Mouse (Mus musculus): ENCODE results near the gene Dclk3.

GRCm38 (mm10) chr9:111404346-111405079, 34.4 kb upstream of the Dclk3 start:
- TF ChIP-seq POLR2A (IDR thresholded peaks at IDR 0.05; ENCODE audit: extremely low read depth, insufficient read depth, low read length): no peak
- no peak for TF ChIP-seq CTCF (IDR thresholded peaks at IDR 0.05; ENCODE audit: extremely low read depth, insufficient read depth, low read length)
